Mouse (Mus musculus) ES-E14 (cell line): ENCODE results near the gene Pitpnc1.

Experiments used
- HCFC1 ChIP-seq: IDR thresholded peaks from 2 replicates; pipeline ENCODE4 v1.6.1; 2012; ENCODE audit warnings: low read length, inconsistent platforms, borderline replicate concordance; ENCODE audit not compliant: insufficient read depth
- MAFK ChIP-seq: IDR thresholded peaks from 2 replicates; pipeline ENCODE4 v1.6.1; 2014; ENCODE audit warnings: mild to moderate bottlenecking, low read depth, low read length, inconsistent platforms; ENCODE audit not compliant: insufficient read depth
- ZC3H11A ChIP-seq: IDR thresholded peaks from 2 replicates; pipeline ENCODE4 v1.6.1; 2012; ENCODE audit warnings: low read depth, mild to moderate bottlenecking, inconsistent platforms, low read length, borderline replicate concordance

DNA sequence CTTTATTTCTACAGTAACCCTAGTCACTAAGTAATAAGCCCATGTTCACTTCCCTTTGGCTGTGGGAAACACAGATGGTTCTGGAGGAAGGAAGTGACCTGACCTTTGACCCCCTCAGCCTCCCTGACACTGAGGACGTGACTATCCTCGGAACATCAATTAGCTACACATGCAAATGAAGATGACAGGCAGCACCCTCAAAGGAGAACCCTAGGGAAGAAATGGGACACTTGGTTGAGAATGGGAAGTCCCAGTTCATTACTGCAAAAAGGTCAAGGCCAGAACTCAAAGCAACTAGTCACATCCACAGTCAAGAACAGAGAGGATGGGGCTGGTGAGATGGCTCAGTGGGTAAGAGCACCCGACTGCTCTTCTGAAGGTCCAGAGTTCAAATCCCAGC, 29.4 kb downstream of the Pitpnc1 start:
- no peak for TF ChIP-seq HCFC1
- no peak for TF ChIP-seq MAFK
- TF ChIP-seq ZC3H11A = no peak
